Mouse (Mus musculus) embryonic fibroblast, embryonic 13.5 days (primary cell): ENCODE results near the gene Rsph10b.

Source experiments
- CTCF ChIP-seq: IDR thresholded peaks from 2 replicates; pipeline ENCODE4 v1.5.1; 2011; ENCODE audit warnings: mild to moderate bottlenecking, control low read depth, low read length, moderate library complexity, borderline replicate concordance; ENCODE audit not compliant: insufficient read depth
- POLR2A ChIP-seq: IDR thresholded peaks from 2 replicates; pipeline ENCODE4 v1.6.1; 2011; ENCODE audit warnings: low read depth, mild to moderate bottlenecking, control low read depth, low read length, moderate library complexity

- TF ChIP-seq POLR2A (no peak), CTCF (no peak)
Measured at GRCm38 (mm10) chr5:143965586-143966345, 32.9 kb downstream of the Rsph10b start.
